Mouse (Mus musculus): ENCODE results near the gene Tnpo3.

The Tnpo3 gene

DNA sequence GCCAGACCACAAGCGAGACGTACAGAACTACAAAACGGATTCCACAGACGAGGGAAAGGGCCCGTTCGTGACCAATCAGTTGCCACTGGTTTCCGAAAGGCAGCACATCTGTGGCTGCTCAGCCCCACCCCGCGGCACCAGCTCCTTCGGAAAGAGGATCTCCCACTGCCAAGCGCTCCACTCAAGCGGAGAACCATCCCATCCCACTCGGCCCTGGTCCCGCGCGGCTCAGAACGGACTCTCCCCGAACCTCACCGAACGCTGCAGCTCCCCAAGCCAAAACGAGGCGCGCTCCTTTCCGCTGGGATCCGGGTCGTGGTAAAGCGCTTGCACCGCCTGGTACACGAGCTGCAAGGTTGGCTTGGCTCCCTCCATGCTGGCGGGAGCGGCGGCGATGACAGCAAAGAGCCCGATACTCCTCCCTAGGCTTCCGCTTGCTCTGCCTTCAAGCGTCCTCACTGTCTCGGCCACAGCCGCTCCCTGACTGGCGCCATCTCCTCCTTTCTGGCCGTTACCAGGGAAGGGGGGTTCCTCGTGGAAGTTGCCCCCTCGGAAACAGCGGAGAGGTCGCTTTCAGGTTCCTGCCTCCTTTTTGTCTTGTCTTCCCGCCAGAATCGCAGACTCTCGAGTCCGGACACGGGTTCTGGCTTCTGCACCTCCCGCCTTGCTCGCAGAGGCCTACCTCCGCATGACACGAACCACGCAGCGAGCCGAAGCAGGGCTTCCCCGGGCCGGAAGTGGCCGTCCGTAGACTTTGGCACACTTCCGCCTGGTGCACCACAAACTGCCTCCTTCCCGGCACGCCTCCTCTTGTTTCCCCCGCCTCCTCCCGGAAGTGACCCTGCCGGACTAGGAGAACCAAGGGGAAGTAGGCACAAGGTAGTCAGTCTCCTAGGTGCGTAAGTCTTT, at the start of gene Tnpo3:
Gene Tnpo3 (minus strand): TSS at position 777 of the 909 bp plus-strand sequence.
- DNase-seq (ENCODE audit: low spot score): peak; percentile 95

- DNase-seq (ENCODE audit: low spot score): no peak
Measured at GRCm38 (mm10) chr6:29658626-29659475, 49.2 kb upstream of the Tnpo3 start.

DNA sequence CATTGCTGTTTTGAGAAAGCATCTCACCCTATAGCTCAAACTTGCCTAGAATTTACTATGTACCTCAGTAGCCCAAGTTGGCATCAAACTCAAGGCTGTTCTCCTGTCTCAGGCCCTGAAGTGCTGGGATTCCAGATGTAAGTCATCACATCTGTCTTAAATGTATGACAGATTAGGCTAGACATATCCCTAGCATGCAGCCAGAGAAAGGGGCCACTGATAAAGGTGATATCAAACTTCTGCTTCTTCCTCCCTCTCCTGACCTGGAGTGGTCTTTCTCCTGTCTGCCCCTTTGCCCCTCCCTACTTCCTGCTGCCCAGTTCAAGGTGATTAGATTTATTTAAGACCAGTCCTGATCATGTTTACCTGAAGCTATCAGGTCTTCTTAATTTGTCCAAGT, 43.6 kb upstream of the Tnpo3 start:
- DNase-seq (ENCODE audit: low spot score): no peak

DNA sequence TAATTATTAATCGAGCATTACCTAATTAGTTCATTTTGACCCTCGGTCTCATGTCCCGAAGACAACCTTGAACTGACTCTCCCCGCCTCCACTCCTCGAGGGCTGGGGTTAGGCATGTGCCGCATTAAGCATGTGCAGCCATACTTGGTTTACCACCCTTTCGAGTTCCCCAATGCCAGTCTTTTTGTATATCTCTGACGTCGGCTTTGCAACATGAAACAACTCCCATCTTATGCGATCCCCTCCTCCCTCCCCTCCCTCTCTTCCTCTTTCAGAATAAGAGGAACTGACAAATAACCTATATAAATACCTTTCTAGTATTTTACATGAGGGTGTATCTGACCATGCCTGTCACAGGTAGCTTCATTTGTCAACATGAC, 40.5 kb upstream of the Tnpo3 start:
- no peak for DNase-seq (ENCODE audit: low spot score)

GRCm38 (mm10) chr6:29649494-29650169, 39.9 kb upstream of the Tnpo3 start:
- peak; percentile 68 for DNase-seq (ENCODE audit: low spot score)

- DNase-seq (ENCODE audit: low spot score): no peak
Measured at GRCm38 (mm10) chr6:29641816-29642215, 32.1 kb upstream of the Tnpo3 start.

DNA sequence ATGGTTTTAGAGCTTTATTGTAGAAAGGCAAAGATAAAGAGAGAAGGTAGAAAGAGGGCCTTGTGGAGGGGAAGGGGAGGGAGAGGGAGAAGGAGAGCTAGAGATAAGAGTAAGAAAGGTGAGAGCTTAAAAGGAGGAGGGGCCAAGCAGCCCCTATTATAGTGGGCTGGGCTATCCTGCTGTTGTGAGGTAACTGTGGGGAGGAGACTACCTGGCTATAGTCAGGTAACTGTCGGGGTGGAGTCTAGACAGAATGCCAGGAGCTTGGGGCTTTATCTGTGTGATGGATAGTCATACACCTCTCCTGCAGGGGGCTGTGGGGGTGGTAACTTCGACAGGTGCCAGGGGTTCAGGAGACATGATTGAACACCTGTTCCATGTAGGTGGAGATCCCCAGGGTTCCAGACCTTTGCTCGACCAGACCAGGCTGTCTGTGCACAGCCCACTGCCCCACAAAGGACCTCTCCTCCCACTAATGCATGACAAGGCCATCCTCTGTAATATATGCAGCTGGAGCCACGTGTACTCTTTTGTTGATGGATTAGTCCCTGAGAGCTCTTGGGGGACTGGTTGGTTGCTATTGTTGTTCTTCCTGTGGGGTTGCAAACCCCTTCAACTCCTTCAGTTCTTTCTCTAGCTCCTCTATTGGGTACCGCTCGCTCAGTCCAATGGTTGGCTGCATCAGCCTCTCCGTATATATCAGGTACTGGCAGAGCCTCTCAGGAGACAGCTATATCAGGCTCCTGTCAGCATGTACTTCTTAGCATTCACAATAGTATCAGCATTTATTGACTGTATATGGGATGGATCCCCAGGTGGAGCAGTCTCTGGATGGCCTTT, 30.1 kb upstream of the Tnpo3 start:
- DNase-seq (ENCODE audit: low spot score): no peak

- no peak for DNase-seq (ENCODE audit: low spot score)
Measured at GRCm38 (mm10) chr6:29638844-29639460, 29.3 kb upstream of the Tnpo3 start.

DNA sequence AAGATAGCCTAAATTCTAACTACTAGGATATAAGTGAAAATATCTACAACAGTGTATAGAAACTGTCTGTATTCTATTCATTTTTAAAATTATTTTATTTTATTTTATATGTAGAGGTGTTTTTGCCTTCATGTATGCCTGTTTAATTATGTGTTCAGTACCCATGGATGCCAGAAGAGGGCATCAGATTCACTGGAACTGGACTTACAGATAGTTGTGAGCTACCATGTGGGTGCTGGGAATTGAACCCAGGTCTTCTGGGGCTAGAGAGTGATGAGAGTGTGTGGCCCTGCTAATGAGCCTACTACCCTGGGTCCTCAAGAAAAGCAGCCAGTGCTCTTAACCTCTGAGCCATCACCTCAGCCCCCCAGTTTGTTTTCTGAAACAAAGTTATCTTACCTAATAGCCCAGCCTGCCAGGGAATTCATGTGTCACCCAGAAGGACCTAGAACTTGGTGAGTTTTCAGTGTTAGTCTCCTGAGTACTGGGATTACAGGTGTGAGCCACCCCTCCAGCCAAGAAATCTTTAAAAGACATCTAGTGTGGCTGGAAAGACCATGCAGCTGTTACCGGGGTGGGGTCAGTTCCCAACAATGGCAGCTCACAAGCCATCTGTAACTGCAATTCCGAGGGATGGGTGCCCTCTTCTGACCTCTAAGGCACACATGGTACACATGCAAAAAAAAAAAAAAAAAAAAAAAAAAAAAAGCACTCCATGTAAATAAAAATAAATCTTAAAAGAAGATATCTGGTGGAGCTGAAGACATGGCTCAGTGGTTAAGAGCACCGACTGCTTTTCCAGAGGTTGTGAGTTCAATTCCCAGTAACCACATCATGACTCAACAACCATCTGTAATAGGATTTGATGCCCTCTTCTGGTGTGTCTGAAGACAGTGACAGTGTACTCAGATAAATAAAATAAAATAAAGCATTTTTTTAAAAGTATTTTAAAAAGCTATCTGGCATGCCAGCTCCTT, 28.0 kb upstream of the Tnpo3 start:
- DNase-seq (ENCODE audit: low spot score): no peak

GRCm38 (mm10) chr6:29636322-29637092, 26.8 kb upstream of the Tnpo3 start:
- no peak for DNase-seq (ENCODE audit: low spot score)

DNA sequence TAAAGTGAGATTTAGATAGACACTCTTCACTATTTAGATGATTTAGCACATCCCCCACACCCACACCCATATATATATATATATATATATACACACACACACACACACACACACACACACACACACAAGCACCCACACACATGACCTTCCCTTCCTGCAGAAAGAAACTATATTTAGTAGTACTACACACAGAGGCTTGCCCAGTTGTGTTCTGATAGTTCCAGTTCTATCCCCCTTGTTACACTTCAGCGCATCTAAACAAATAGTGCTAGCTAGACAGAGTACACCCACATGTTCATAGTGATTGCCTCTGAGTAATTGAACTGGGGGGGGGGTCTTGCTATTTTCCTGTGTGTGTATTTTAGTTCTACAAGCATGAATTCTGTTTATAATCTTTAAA, 24.9 kb upstream of the Tnpo3 start:
- no peak for DNase-seq (ENCODE audit: low spot score)

DNA sequence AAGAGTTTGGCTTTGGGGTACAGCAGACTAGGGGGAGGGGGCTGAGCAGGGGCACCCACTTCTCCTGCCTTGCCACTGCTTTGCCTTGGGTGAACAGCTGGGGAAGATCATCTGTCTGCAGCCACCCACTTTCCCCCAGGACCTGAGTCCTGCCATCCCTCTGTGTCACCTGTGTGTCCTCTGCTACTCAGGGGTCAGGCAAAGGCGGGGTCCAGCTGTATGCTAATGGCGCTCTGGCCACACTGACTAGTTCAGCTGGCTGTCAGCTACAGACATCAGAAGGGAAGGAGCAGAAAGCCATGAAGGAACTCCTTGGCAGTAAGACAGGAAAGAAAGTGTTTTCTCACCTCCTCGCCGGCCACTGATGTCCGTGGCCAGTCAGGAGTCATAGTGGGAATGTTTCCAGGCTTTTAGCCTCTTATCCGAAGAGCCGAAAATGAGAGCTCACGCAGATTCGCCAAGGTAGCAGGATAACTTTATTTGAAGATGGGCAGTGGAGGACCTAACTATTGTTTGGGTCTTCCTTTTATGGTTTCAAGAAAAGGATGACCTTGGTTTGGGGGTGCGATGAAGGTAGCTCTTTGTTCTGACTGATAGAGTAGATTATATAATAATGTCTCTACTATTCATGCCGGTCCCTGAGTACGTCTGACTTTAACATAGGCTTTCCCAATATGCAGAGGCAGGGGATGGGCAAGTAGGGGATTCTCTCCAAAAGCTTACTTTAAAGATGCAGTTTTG, 23.0 kb upstream of the Tnpo3 start:
- DNase-seq (ENCODE audit: low spot score): no peak

- no peak for DNase-seq (ENCODE audit: low spot score)
Measured at GRCm38 (mm10) chr6:29631751-29632551, 22.3 kb upstream of the Tnpo3 start.

- no peak for DNase-seq (ENCODE audit: low spot score)
Measured at GRCm38 (mm10) chr6:29630216-29630615, 20.5 kb upstream of the Tnpo3 start.

- no peak for DNase-seq (ENCODE audit: low spot score)
Measured at GRCm38 (mm10) chr6:29627756-29628155, 18.1 kb upstream of the Tnpo3 start.

- DNase-seq (ENCODE audit: low spot score): no peak
Measured at GRCm38 (mm10) chr6:29623857-29624256, 14.2 kb upstream of the Tnpo3 start.

DNA sequence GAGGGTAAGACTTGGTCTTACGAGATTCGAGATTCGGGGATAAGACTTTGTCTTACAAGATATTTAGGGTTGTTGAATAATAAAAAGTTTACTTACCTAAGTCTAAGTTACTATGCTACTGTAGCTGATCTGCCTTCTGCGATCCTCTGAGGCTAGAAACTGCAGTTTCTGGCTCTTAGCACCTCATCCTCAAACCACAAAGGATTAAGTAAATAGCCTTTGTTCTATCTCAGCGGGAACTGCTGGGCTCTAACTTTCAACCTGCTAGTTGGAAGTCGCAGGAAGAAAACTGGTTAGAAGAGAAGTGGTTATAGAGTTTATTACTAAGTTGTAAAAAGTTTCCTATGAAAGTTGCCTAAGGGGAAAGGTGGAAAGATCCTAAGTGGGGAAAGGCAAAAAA, 12.6 kb upstream of the Tnpo3 start:
- no peak for DNase-seq (ENCODE audit: low spot score)

All from T-cell, adult 2 months (primary cell).